ENCODE assay signal across 8 mouse cellular contexts in the genomic region with DNA sequence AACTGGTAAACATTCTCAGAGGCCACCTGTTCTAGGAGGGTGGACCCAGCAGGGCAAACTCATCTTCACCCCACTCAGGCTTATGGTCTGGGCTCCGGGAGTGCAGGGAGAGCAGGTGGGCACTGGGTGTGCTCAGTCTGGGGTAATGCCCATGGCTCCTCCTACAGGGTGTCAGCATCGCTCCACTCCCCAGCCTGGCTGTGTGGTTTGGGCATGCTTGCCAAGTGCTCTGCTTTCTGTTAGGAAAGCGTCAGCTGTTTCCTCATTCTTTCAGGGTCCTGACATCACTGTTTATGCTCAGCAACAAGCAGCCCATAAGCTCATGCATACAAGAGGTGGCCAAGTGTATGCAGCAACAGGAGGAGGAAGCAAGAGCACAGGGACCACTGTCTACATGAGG. TPM values are rescaled to one million over a fixed set of nuclear protein-coding genes. Genes with fewer than 3 reads are reported as not detected.
DNase-seq lines count a peak whose midpoint lies in the region; ATAC-seq and TF ChIP-seq lines count a peak whose summit lies in the region.

No protein-coding gene starts in this region.

- H3K27me3 ChIP-seq in forebrain, postnatal 0 days (ENCODE audit: insufficient read depth, low read length) = no peaks in the 10 kb centered on the region
- H3K27me3 ChIP-seq in kidney, postnatal 0 days (ENCODE audit: insufficient read depth, low read length) = no peaks in the 10 kb centered on the region

- 29% methylated on average over 3 of the region's 3 CpGs for WGBS in forebrain, postnatal 0 days
- 43% methylated on average over 3 of the region's 3 CpGs for WGBS in kidney, postnatal 0 days

- no peak for TF ChIP-seq CTCF in forebrain, postnatal 0 days (IDR thresholded peaks at IDR 0.05; ENCODE audit: low read depth)
- TF ChIP-seq CTCF in kidney, postnatal 0 days (IDR thresholded peaks at IDR 0.05; ENCODE audit: low read depth) = no peak

- H3K4me1 ChIP-seq in forebrain, postnatal 0 days (ENCODE audit: insufficient read depth) = no peaks in the 10 kb centered on the region
- 0 out of 2 replicates have a peak, but pooled peaks cover 5% of the 10 kb centered on the region for H3K4me1 ChIP-seq in kidney, postnatal 0 days (replicated peaks; ENCODE audit: insufficient read depth, low read length)

- no peak overlapping the region for H3K9ac ChIP-seq in forebrain, postnatal 0 days
- no peak overlapping the region for H3K9ac ChIP-seq in kidney, postnatal 0 days (ENCODE audit: low read depth, low read length)

- no peak overlapping the region for H3K4me2 ChIP-seq in forebrain, postnatal 0 days (ENCODE audit: low read depth)
- no peak overlapping the region for H3K4me2 ChIP-seq in kidney, postnatal 0 days (ENCODE audit: low read length)

- ATAC-seq in forebrain, postnatal 0 days = peak; percentile 87
- no peak; the same call in 1 of the 2 replicates for ATAC-seq in kidney, postnatal 0 days (replicated peaks; ENCODE audit: low FRiP score, low read depth)

- H3K27ac ChIP-seq in forebrain, postnatal 0 days (ENCODE audit: low read depth, low read length) = no peak overlapping the region
- H3K27ac ChIP-seq in kidney, postnatal 0 days = no peak overlapping the region

- no peak overlapping the region for H3K4me3 ChIP-seq in forebrain, postnatal 0 days (ENCODE audit: low read depth, low read length)
- H3K4me3 ChIP-seq in kidney, postnatal 0 days (replicated peaks; ENCODE audit: low read depth, low read length) = no peak overlapping the region

- peak; percentile 30 for DNase-seq in gastrocnemius, adult 18-20 months (ENCODE audit: low spot score)
- DNase-seq in gastrocnemius, postnatal 10 days = no peak
- DNase-seq in 416B (ENCODE audit: low read depth) = peak; percentile 90
- peak; percentile 56 for DNase-seq in forebrain, postnatal 0 days
- peak; percentile 51 for DNase-seq in kidney, postnatal 0 days (ENCODE audit: low spot score)
- DNase-seq in monocyte, adult 2 months (ENCODE audit: low read depth in 1 of 2, low spot score in 2 of 2) = peak; percentile 36 to 44
- DNase-seq in yolk sac, embryonic 10.5 days (ENCODE audit: low spot score) = no peak
- no peak for DNase-seq in frontal cortex, adult 2 months (ENCODE audit: extremely low spot score in 1 of 2, low spot score in 1 of 2)

- no peaks in the 10 kb centered on the region for H3K9me3 ChIP-seq in forebrain, postnatal 0 days (ENCODE audit: low read length)
- no peaks in the 10 kb centered on the region for H3K9me3 ChIP-seq in kidney, postnatal 0 days (replicated peaks; ENCODE audit: low read length)

- H3K36me3 ChIP-seq in forebrain, postnatal 0 days (ENCODE audit: insufficient read depth) = no peaks in the 10 kb centered on the region
- H3K36me3 ChIP-seq in kidney, postnatal 0 days (ENCODE audit: insufficient read depth, low read length) = no peaks in the 10 kb centered on the region

RNA-seq across cellular contexts. Expression of gene Jdp2, which starts 57.7 kb away (rescaled TPM):
- total RNA-seq in gastrocnemius, adult 18-20 months (2021) = 1 to 10 TPM; 3.6 to 4.7 TPM
- total RNA-seq in gastrocnemius, postnatal 10 days (2021) = 10 to 100 TPM; 15.2 to 17.1 TPM
- total RNA-seq in forebrain, postnatal 0 days (2014; rRNA removed) = 10.4 and 17.2 TPM in 2 replicates
- polyA plus RNA-seq in forebrain, postnatal 0 days (2015; fragmentation: Nextera tagmentation; extraction: Ambion mirVana) = 0.24 and 0.60 TPM in 2 replicates
- 0.47 and 0.70 TPM in 2 replicates for polyA plus RNA-seq in kidney, postnatal 0 days (2015; fragmentation: Nextera tagmentation; extraction: Ambion mirVana)
- 45.8 and 51.8 TPM in 2 replicates for polyA plus RNA-seq in frontal cortex, adult 2 months (2012; rRNA removed)

Comparison
In these comparisons a context has a peak if more than half of its experiments do, and no peak if none do; other contexts are left out.
1. DNase-seq: peak in gastrocnemius, adult 18-20 months (single experiment), 416B (single experiment), forebrain, postnatal 0 days (single experiment), kidney, postnatal 0 days (single experiment) and monocyte, adult 2 months (2 of 2); none in gastrocnemius, postnatal 10 days (single experiment), yolk sac, embryonic 10.5 days (single experiment) and frontal cortex, adult 2 months (0 of 2).